Comparison of ENCODE assay signal across 27 mouse cellular contexts in the genomic region with DNA sequence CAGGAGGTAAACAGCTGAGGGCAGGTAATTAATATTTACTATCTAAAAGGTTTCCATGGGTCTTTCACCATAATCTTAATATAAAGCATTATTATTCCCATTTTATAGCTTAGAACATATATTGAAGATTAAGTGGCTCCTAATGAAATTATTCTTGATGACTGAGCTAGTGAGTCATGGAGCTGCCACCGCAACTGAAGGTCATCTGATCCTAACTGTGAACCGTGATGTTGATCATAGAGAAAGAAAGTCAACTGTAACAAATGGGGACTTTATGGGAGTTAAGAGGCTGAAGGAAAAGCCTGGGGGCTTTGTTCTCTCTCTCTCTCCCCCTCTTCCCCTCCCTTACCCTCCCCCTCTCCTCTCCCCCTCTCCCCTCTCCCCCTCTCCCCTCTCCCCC. TPM values are rescaled to one million over a fixed set of nuclear protein-coding genes. Genes with fewer than 3 reads are reported as not detected.
DNase-seq lines count a peak whose midpoint lies in the region; ATAC-seq and TF ChIP-seq lines count a peak whose summit lies in the region.
"Had no signal": no experiment of that assay in that cellular context is flagged by ENCODE, and none has a peak within 500 bp of the region (broad histone marks: within the 10 kb centered on the region; RNA-seq: fewer than 3 reads in every experiment).

No protein-coding gene starts in this region.

- no peaks in the 10 kb centered on the region for H3K27me3 ChIP-seq in midbrain, embryonic 11.5 days (ENCODE audit: control insufficient read depth, insufficient read depth, low read length)
- H3K27me3 ChIP-seq in midbrain, embryonic 16.5 days (ENCODE audit: control insufficient read depth, insufficient read depth, low read depth, low read length), result no peaks in the 10 kb centered on the region
- H3K27me3 ChIP-seq: embryonic facial prominence, embryonic 15.5 days; forebrain, embryonic 12.5 days had no signal

- H3K4me2 ChIP-seq in midbrain, embryonic 11.5 days, result no peak overlapping the region
- no peak overlapping the region for H3K4me2 ChIP-seq in midbrain, embryonic 16.5 days (ENCODE audit: low read length)
- H3K4me2 ChIP-seq: embryonic facial prominence, embryonic 13.5 days; embryonic facial prominence, embryonic 15.5 days; forebrain, embryonic 12.5 days had no signal

- ATAC-seq in midbrain, embryonic 11.5 days (ENCODE audit: low FRiP score), result no peak
- ATAC-seq in midbrain, embryonic 16.5 days, result no peak
- ATAC-seq: activated CD4-positive, CD25-positive, alpha-beta regulatory T cell, adult 4 months; CD4-positive, CD25-positive, alpha-beta regulatory T cell, adult 4 months; forebrain, embryonic 14.5 days; forebrain, embryonic 16.5 days; Patski had no signal

- H3K27ac ChIP-seq in midbrain, embryonic 11.5 days (ENCODE audit: low read depth, low read length), result no peak overlapping the region
- no peak overlapping the region for H3K27ac ChIP-seq in midbrain, embryonic 16.5 days (ENCODE audit: low read length)
- no peak overlapping the region for H3K27ac ChIP-seq in gastrocnemius, adult 2 months
- H3K27ac ChIP-seq: embryonic facial prominence, embryonic 13.5 days; embryonic facial prominence, embryonic 15.5 days; forebrain, embryonic 10.5 days; forebrain, embryonic 12.5 days had no signal

- DNase-seq in adrenal gland, adult 2 months, result peak; percentile 44
- DNase-seq in adrenal gland, adult 18-20 months (ENCODE audit: low spot score in 2 of 2), result no peak
- peak; percentile 13 for DNase-seq in adrenal gland, postnatal 14 days
- no peak for DNase-seq in adrenal gland, postnatal 25 days
- peak; percentile 28 for DNase-seq in midbrain, embryonic 11.5 days (ENCODE audit: low spot score, missing footprints)
- peak; percentile 32 to 48 for DNase-seq in adrenal gland, postnatal 36 days
- DNase-seq in gastrocnemius, adult 2 months, result no peak
- DNase-seq: B cell, adult 2 months; cerebellum, adult 11 months; cerebellum, adult 18-20 months; cerebellum, adult 8-10 months; cerebellum, adult 9-11 months; cerebellum, postnatal 14 days; cerebellum, postnatal 36 days; embryo, embryonic 11 days had no signal

- 65% methylated on average over 2 of the region's 2 CpGs for WGBS in midbrain, embryonic 11.5 days
- WGBS in midbrain, embryonic 16.5 days, result 58% methylated on average over 2 of the region's 2 CpGs

- no peak for TF ChIP-seq CTCF in gastrocnemius, adult 2 months (IDR thresholded peaks at IDR 0.05)

- H3K4me1 ChIP-seq in midbrain, embryonic 11.5 days (ENCODE audit: control insufficient read depth, insufficient read depth, low read length), result no peaks in the 10 kb centered on the region
- no peaks in the 10 kb centered on the region for H3K4me1 ChIP-seq in midbrain, embryonic 16.5 days (ENCODE audit: control insufficient read depth, insufficient read depth, low read length)
- H3K4me1 ChIP-seq: embryonic facial prominence, embryonic 13.5 days; embryonic facial prominence, embryonic 15.5 days; forebrain, embryonic 12.5 days had no signal

- no peaks in the 10 kb centered on the region for H3K9me3 ChIP-seq in midbrain, embryonic 11.5 days (ENCODE audit: control insufficient read depth, low read length)
- H3K9me3 ChIP-seq in midbrain, embryonic 16.5 days (replicated peaks; ENCODE audit: control insufficient read depth, low read length, poor library complexity, severe bottlenecking), result no peaks in the 10 kb centered on the region
- H3K9me3 ChIP-seq: embryonic facial prominence, embryonic 13.5 days; embryonic facial prominence, embryonic 15.5 days; forebrain, embryonic 10.5 days; forebrain, embryonic 12.5 days; G1E had no signal

- no peaks in the 10 kb centered on the region for H3K36me3 ChIP-seq in midbrain, embryonic 11.5 days (ENCODE audit: control insufficient read depth, insufficient read depth, low read length)
- H3K36me3 ChIP-seq in midbrain, embryonic 16.5 days (ENCODE audit: control insufficient read depth, insufficient read depth, low read length), result no peaks in the 10 kb centered on the region
- H3K36me3 ChIP-seq: embryonic facial prominence, embryonic 13.5 days; embryonic facial prominence, embryonic 15.5 days; forebrain, embryonic 10.5 days; forebrain, embryonic 12.5 days; G1E had no signal

- intact Hi-C loops in gastrocnemius, adult 2 months (cut with DNase I), result no loop called here

- H3K4me3 ChIP-seq in midbrain, embryonic 11.5 days (ENCODE audit: low read depth, low read length), result no peak overlapping the region
- no peak overlapping the region for H3K4me3 ChIP-seq in midbrain, embryonic 16.5 days (ENCODE audit: low read depth, low read length)
- no peak overlapping the region for H3K4me3 ChIP-seq in gastrocnemius, adult 2 months
- H3K4me3 ChIP-seq: embryonic facial prominence, embryonic 13.5 days; embryonic facial prominence, embryonic 15.5 days; erythroblast, embryonic 14.5 days; forebrain, embryonic 10.5 days; forebrain, embryonic 12.5 days had no signal

- H3K9ac ChIP-seq in midbrain, embryonic 11.5 days (ENCODE audit: low read length), result no peak overlapping the region
- no peak overlapping the region for H3K9ac ChIP-seq in midbrain, embryonic 16.5 days (ENCODE audit: low read depth, low read length)
- H3K9ac ChIP-seq: embryonic facial prominence, embryonic 13.5 days; embryonic facial prominence, embryonic 15.5 days; forebrain, embryonic 12.5 days had no signal

RNA-seq across cellular contexts. Expression of gene Pip5k1b, which starts 31.1 kb away (rescaled TPM):
- total RNA-seq in adrenal gland, adult 2 months (2021), result 10 to 100 TPM; 14.2 to 18.7 TPM
- 3.6 and 4.3 TPM in 2 replicates for polyA plus RNA-seq in adrenal gland, adult 2 months (2012; rRNA removed)
- 10 to 100 TPM in 1 of 2 experiments, 1 to 10 TPM in 1; 7.5 to 14.4 TPM for total RNA-seq in adrenal gland, adult 18-20 months (2021)
- total RNA-seq in adrenal gland, postnatal 14 days (2021), result 23.8 and 27.6 TPM in 2 replicates
- total RNA-seq in adrenal gland, postnatal 25 days (2021), result 31.2 and 31.4 TPM in 2 replicates
- polyA plus RNA-seq in midbrain, embryonic 11.5 days (2014; fragmentation: Nextera tagmentation; extraction: Ambion mirVana), result 2.3 and 2.9 TPM in 2 replicates
- polyA plus RNA-seq in midbrain, embryonic 16.5 days (2015; fragmentation: Nextera tagmentation; extraction: Ambion mirVana), result 1.0 and 1.6 TPM in 2 replicates
- 10 to 100 TPM; 18.7 to 20.1 TPM for total RNA-seq in adrenal gland, postnatal 36 days (2021)
- under 1 TPM; 0.23 to 0.53 TPM for total RNA-seq in gastrocnemius, adult 2 months (2021)

Comparison
In these comparisons a context has a peak if more than half of its experiments do, and no peak if none do; other contexts are left out.
1. DNase-seq: peak in adrenal gland, adult 2 months (single experiment), adrenal gland, postnatal 14 days (single experiment), midbrain, embryonic 11.5 days (single experiment) and adrenal gland, postnatal 36 days (2 of 2); none in adrenal gland, adult 18-20 months (0 of 2), adrenal gland, postnatal 25 days (single experiment) and gastrocnemius, adult 2 months (single experiment).
2. RNA of gene Pip5k1b, which starts 31.1 kb away (total RNA-seq): 31.2 to 31.4 TPM in adrenal gland, postnatal 25 days, 23.8 to 27.6 TPM in adrenal gland, postnatal 14 days, 18.7 to 20.1 TPM in adrenal gland, postnatal 36 days, 14.2 to 18.7 TPM in adrenal gland, adult 2 months and 7.5 to 14.4 TPM in adrenal gland, adult 18-20 months; 0.23 to 0.53 TPM in gastrocnemius, adult 2 months; every median in the first group is over 4 times any median in the second.